Mouse (Mus musculus) cerebellum, adult 2 months (tissue): Measurements from ENCODE around the gene Trim32.

Experiments
- CTCF ChIP-seq: fragments of 200-500 bp; IDR thresholded peaks from 2 replicates; pipeline ENCODE4 v1.5.1; 2011; ENCODE audit warnings: low read depth, mild to moderate bottlenecking, control low read depth, low read length, moderate library complexity, borderline replicate concordance; ENCODE audit not compliant: insufficient read depth
- POLR2A ChIP-seq: fragments of 200-500 bp; IDR thresholded peaks from 2 replicates; pipeline ENCODE4 v1.6.1; 2011; ENCODE audit warnings: low read length, control low read depth, borderline replicate concordance; ENCODE audit not compliant: insufficient read depth

DNA sequence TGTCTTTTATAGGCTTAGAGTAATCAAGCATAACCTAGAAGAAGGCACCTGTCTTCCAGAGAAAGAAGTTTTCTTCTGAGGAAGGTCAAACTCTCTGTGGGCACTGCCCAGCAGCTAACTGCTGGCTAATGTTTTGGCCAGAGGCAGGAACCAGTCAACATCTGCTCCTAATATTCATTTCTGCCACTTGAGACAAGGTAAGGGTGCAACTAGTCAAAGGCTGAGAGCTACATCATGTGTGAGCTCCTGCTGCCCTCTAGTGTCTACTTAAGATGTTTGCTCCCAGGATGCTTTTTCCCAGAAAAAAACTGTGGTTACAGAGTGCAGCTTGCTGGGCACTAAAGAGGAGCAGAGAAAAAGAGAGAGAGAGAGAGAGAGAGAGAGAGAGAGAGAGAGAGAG, 15.0 kb upstream of the Trim32 start:
- TF ChIP-seq POLR2A = no peak
- TF ChIP-seq CTCF = peak; percentile 70
